Mouse (Mus musculus) embryo, embryonic 11 days (tissue): ENCODE results near the gene Spaca7.
A peak's percentile ranks its signal among the peaks of the same experiment; 100 is the strongest.
"Not testable (repeated sequence)": the region's sequence is repeated elsewhere in the genome, so short reads cannot be mapped to it uniquely, and the experiment has no call there.

Experiments
- DNase-seq: peaks from one replicate; pipeline ENCODE4 v3.0.0-alpha.2; 2015

The Spaca7 gene

GRCm38 (mm10) chr8:12572814-12573534 lies at the start of gene Spaca7:
Gene Spaca7 (plus strand): TSS chr8:12573029.
- DNase-seq, result no peak

DNA sequence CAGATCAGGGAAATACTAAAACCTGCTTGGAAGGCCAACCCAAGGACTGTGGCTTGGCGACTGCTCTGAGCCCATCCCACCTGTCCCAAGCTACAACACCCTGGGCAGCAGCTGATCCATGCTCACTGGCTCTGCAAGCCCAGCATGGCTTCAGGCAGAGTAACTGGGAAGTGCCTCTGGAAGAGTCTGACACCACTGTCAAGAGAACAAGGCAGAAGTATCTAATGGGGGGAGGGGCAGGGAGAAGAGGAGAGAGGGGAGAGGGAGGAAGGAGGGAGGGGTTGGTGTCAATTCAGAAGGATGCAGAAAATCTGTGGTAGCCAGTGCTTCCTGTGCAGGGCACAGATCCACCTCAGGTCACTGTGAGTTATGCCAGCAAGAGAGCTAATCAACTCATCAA lies 48.5 kb upstream of the Spaca7 start:
- DNase-seq, result no peak

- DNase-seq, result no peak
These were observed 44.2 kb upstream of the Spaca7 start for GRCm38 (mm10) chr8:12528659-12529058.

DNA sequence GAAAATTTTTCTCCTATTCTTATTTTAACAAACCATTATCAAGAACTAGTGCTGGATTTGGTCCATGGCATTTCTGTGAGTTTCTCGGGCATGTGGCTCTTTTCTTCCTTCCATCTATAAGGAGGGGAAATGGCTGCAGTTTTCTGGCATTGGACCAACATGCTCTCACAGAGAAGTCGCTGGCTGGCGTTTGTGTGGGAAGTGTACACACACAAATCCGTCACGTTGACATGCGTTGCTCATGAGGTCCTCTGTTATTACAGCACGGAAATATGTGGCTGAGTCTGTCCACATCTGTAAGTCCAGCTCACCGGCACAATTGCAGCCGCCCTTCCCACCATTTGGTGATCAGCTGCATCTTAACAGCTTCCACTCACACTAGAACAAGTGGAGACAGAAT lies 37.2 kb upstream of the Spaca7 start:
- DNase-seq, result no peak

DNA sequence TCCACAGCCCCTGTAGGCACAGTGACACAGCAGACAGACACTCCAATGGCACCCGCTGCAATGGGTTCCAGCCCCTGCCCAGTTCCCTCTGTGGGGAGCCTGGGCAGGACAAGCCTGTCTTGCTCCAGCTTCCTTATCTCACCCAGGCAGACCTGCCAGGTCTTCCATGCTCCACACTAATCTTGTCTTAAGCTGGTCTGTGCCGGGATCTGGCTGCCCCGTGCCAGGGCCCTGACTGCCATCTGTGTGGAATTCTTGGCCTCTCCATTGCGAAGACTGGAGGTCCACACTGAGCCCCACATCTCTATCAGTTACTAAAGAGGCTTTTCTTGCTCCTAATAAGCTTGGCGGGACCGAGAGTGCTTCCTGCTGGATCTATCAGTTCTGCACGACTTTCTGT lies 36.5 kb upstream of the Spaca7 start:
- no peak for DNase-seq

- DNase-seq, result no peak
These were observed 27.6 kb upstream of the Spaca7 start for GRCm38 (mm10) chr8:12545236-12545635.

GRCm38 (mm10) chr8:12545671-12546070 lies 27.2 kb upstream of the Spaca7 start:
- no peak for DNase-seq

GRCm38 (mm10) chr8:12547466-12548220 lies 25.2 kb upstream of the Spaca7 start:
- DNase-seq, result peak; percentile 12

GRCm38 (mm10) chr8:12548255-12548654 lies 24.6 kb upstream of the Spaca7 start:
- DNase-seq, result peak; percentile 77

- no peak for DNase-seq
These were observed 24.1 kb upstream of the Spaca7 start for GRCm38 (mm10) chr8:12548680-12549079.

DNA sequence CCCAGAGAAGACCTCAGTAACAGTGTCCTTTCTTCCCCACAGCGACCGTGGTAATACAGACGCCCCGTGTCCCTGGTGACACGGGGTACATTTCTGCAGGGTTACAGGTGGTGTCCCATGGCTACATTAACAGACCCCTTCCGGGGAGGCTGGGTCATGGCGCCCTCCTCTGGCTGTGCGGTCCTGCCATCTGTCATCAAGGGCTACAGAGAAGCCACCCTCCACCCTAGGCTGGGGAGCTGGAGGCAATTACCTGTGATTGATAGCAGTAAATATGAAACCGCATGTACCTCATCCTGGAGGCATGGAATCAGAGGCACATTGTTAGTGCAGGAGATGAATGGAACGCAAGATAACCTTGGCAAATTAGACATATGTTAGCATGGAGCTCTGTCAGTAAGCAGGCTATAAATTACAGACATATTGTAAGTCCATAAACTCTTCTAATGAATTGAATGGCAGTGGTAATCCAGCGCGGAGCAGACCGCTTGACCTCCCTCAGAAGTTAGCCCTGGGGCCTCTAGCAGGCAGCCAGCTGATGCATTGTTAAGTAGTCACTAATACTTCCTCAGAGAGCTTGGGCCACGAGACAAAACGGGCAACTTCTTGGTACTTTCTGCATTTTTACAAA lies 17.2 kb upstream of the Spaca7 start:
- peak; percentile 63 for DNase-seq

DNA sequence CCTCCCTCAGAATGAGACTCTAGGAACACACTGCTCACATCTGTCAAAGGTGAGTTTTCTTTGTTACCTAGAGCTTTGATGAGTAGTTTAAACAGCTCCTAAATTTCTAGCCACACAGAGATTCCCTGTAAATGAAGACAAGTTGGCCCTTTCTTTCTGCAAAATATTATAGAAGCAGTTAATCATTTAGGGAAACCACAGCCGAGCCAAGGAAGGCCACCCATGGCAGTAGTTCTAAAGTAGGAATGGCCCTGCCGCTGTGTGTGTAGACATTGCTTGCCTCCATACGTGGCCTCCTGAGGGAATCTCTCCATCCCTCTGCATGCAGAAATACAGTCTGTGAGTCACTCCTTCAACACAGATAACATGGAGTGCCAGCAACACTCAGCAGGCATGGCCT lies 14.0 kb upstream of the Spaca7 start:
- no peak for DNase-seq

- peak; percentile 85 for DNase-seq
These were observed 11.3 kb upstream of the Spaca7 start for GRCm38 (mm10) chr8:12561403-12561960.

DNA sequence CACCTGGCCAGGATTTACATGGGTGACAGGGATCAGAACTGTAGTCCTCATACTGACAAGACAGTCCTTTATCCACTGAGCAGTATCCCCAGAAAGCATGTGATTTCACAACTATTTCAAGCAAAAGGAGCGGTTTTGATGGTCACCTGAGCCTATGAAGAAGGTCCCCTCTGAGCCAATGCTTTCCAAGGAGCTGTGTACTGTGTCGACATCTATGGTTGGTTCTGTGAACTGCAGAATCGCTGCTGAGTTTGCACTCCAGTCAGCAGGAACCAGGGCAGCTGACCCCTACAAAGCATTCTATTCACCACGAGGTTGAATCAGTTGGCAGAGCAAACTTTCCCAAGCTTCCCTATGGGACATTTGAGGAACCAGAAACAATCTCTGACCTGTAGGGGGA lies 8.5 kb upstream of the Spaca7 start:
- peak; percentile 79 for DNase-seq

DNA sequence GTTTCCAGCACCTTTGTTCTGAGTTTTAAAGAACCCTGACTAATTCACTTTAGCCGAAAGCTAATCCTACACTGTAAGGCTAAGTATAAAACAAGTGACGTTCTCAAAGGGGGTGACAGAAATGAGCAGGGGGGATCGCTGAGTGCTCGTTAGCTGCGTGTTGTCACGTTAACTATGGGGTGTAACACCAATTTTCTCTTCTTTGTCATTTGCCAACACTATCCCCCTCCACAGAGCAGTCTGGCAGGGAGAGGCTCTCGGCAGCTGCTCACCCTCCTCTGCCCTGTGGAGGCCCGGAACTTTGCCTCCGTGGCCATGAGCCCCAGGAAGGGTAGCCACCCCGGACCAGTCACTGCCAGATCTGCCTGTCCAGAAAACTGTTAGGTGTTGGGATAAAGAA lies 7.3 kb upstream of the Spaca7 start:
- no peak for DNase-seq

GRCm38 (mm10) chr8:12566509-12566908 lies 6.3 kb upstream of the Spaca7 start:
- DNase-seq, result no peak

DNA sequence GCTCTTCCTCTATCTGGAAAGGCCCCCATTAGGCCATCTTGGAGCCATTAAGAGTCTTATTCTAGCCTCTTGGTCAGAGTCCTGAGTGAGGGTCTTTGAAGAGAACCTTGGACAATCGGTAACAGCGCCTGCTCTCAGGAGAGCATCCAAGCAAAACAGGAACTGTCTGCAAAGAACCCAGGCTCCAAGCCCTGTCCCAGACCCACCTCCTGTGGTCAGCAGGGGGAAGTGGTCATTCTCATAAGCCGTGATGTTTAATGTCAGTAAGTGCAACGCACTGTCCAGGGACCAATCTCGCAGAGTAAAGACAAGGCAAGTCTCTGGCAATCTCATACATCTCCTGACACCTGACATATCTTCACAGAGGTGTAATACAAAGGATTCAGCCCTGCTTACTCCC lies 3.2 kb downstream of the Spaca7 start:
- DNase-seq, result no peak

DNA sequence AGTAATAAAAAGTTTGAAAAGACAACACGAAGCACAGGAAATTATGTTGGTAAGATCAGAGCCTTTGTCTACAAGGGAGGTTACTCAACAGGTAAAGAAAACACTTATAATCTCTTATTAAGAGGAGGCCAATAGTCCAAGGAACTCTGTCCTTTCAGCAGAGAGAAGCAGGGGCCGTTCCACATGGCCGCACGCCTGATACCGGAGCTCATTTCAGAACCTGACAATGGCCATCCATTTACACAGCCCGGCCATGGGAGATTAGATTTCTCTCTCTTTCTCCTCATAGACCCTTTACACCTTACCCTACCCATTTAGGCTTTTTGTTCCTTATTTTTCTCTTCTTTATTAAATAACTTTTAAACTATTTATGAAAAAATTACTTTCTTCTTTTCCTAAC lies 3.9 kb downstream of the Spaca7 start:
- DNase-seq, result no peak

- DNase-seq, result not testable (repeated sequence)
These were observed 6.6 kb downstream of the Spaca7 start for GRCm38 (mm10) chr8:12579339-12579999.

- no peak for DNase-seq
These were observed 11.0 kb downstream of the Spaca7 start for GRCm38 (mm10) chr8:12583785-12584184.

- DNase-seq, result peak; percentile 79
These were observed 34.4 kb downstream of the Spaca7 start for GRCm38 (mm10) chr8:12607223-12607622.

DNA sequence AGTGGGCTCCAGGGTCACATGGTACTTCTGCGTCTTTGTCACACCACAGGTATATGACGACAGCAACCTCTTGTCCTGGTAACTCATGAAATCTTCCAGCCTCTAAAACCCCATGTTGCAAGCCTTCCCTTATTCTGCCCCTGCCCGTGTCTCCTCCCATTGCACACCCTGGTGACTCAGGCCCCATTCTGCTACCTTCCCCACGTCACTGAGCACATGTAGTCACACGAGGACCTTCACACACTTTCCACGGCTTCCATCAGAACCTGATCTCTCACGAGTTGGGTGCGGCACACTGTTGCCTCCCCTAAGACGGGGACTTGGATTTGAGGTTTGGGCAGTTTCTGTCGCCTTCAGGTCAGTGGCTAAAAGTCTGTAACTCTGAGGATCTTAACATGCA lies 36.0 kb downstream of the Spaca7 start:
- no peak for DNase-seq
